Mouse (Mus musculus) brain, embryonic 14.5 days (tissue): ENCODE results near the gene Arl5c.

ENCODE experiments used
- CTCF ChIP-seq: fragments of 200-500 bp; IDR thresholded peaks from 2 replicates; pipeline ENCODE4 v1.5.1; 2012; ENCODE audit warnings: inconsistent platforms, mild to moderate bottlenecking, moderate library complexity, borderline replicate concordance; ENCODE audit not compliant: insufficient read depth, insufficient read length; ENCODE audit errors: extremely low read depth
- POLR2A ChIP-seq: fragments of 200-500 bp; IDR thresholded peaks from 2 replicates; pipeline ENCODE4 v1.6.1; 2012; ENCODE audit warnings: mild to moderate bottlenecking, inconsistent platforms, borderline replicate concordance; ENCODE audit not compliant: poor library complexity, insufficient read depth, insufficient read length, severe bottlenecking; ENCODE audit errors: extremely low read depth

DNA sequence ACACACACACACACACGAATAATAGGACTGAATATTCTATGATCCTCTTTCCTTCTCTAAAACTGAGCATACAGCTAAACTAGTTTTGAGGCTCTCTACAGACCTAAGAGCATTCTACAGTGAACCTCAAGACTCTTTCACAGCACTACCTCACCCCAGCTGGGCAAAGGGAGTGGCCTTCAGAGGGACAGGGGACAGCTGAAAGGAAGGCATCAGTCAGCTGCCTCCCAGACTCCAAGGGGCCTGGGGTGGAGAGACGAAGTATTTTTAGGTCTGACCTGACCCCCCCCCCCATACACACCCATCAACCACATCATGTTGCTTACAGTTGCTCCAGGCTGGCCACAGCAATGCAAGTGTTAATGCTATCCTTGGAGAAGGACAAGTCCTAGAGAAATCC, 25.1 kb upstream of the Arl5c start:
- TF ChIP-seq CTCF: no peak
- TF ChIP-seq POLR2A: no peak
